Mouse (Mus musculus) CD4-positive naive resting alpha-beta T cell, adult 57 days (primary cell): Measurements from ENCODE around the gene Ankrd65. TPM values are rescaled to one million over a fixed set of nuclear protein-coding genes. Genes with fewer than 3 reads are reported as not detected.

Experiments
- total RNA-seq: library from RNA; stranded (reverse); gene quantifications from one replicate; pipeline ENCODE4 v1.2.4, GENCODE M21; 2023

Gene Ankrd65
- not detected for total RNA-seq

GRCm38 (mm10) chr4:155790021-155790489 is at the start of gene Ankrd65:
TSS of gene Ankrd65 (plus strand) at chr4:155790439.

GRCm38 (mm10) chr4:155760613-155761355 is 29.5 kb upstream of the Ankrd65 start, which contains the start of gene Atad3a:
TSS of gene Atad3a (minus strand) at chr4:155761093.

GRCm38 (mm10) chr4:155774280-155774754 is 15.9 kb upstream of the Ankrd65 start, which contains the start of gene Vwa1:
TSS of gene Vwa1 (minus strand) at chr4:155774698.

GRCm38 (mm10) chr4:155785819-155786218 is 4.4 kb upstream of the Ankrd65 start, which contains the start of gene Tmem88b:
TSS of gene Tmem88b (minus strand) at chr4:155785874.

GRCm38 (mm10) chr4:155802741-155803339 is 12.6 kb downstream of the Ankrd65 start, which contains the start of gene Mrpl20:
TSS of gene Mrpl20 (plus strand) at chr4:155802878.

GRCm38 (mm10) chr4:155811929-155812664 is 21.9 kb downstream of the Ankrd65 start, which contains the start of gene Ccnl2:
TSS of gene Ccnl2 (plus strand) at chr4:155812489.

GRCm38 (mm10) chr4:155831205-155831766 is 41.0 kb downstream of the Ankrd65 start, which contains the start of gene Aurkaip1:
TSS of gene Aurkaip1 (plus strand) at chr4:155831272.

GRCm38 (mm10) chr4:155839483-155839910 is 49.3 kb downstream of the Ankrd65 start, which contains the start of gene Mxra8:
TSS of gene Mxra8 (plus strand) at chr4:155839680.

GRCm38 (mm10) chr4:155846871-155847578 is 56.8 kb downstream of the Ankrd65 start, which contains the start of gene Dvl1:
TSS of gene Dvl1 (plus strand) at chr4:155847402.

Other genes with a start within 250 kb of the Ankrd65 start
- gene Nadk, start 228.1 kb upstream of the Ankrd65 start, total RNA-seq, result 54.8 TPM
- 32.4 TPM for gene Slc35e2, start 189.0 kb upstream of the Ankrd65 start, total RNA-seq
- 164 TPM for gene Cdk11b, start 165.6 kb upstream of the Ankrd65 start, total RNA-seq
- gene Gm10563, start 145.0 kb upstream of the Ankrd65 start, total RNA-seq, result not detected
- 0.71 TPM for gene Mmp23, start 137.1 kb upstream of the Ankrd65 start, total RNA-seq
- gene Mib2, start 121.2 kb upstream of the Ankrd65 start, total RNA-seq, result 47.1 TPM
- gene Fndc10, start 96.1 kb upstream of the Ankrd65 start, total RNA-seq, result 10.1 TPM
- 79.3 TPM for gene Ssu72, start 85.6 kb upstream of the Ankrd65 start, total RNA-seq
- 1.0 TPM for gene Tmem240, start 55.6 kb upstream of the Ankrd65 start, total RNA-seq
- 54.1 TPM for gene Atad3a, start 29.3 kb upstream of the Ankrd65 start, total RNA-seq
- gene Vwa1, start 15.7 kb upstream of the Ankrd65 start, total RNA-seq, result not detected
- not detected for gene Tmem88b, start 4.6 kb upstream of the Ankrd65 start, total RNA-seq
- gene Mrpl20, start 12.4 kb downstream of the Ankrd65 start, total RNA-seq, result 39.3 TPM
- gene Ccnl2, start 22.1 kb downstream of the Ankrd65 start, total RNA-seq, result 235 TPM
- 99.7 TPM for gene Aurkaip1, start 40.8 kb downstream of the Ankrd65 start, total RNA-seq
- gene Mxra8, start 49.2 kb downstream of the Ankrd65 start, total RNA-seq, result 8.3 TPM
- 78.7 TPM for gene Dvl1, start 57.0 kb downstream of the Ankrd65 start, total RNA-seq
- gene Tas1r3, start 72.9 kb downstream of the Ankrd65 start, total RNA-seq, result 1.6 TPM
- 11.3 TPM for gene Cptp, start 79.0 kb downstream of the Ankrd65 start, total RNA-seq
- gene Ints11, start 79.1 kb downstream of the Ankrd65 start, total RNA-seq, result 68.1 TPM
- gene Pusl1, start 101.3 kb downstream of the Ankrd65 start, total RNA-seq, result 35.7 TPM
- gene Acap3, start 101.4 kb downstream of the Ankrd65 start, total RNA-seq, result 61.9 TPM
- gene Ube2j2, start 153.4 kb downstream of the Ankrd65 start, total RNA-seq, result 130 TPM
- gene C1qtnf12, start 171.9 kb downstream of the Ankrd65 start, total RNA-seq, result 7.0 TPM
- gene B3galt6, start 202.2 kb downstream of the Ankrd65 start, total RNA-seq, result 4.0 TPM
- 200 TPM for gene Sdf4, start 202.4 kb downstream of the Ankrd65 start, total RNA-seq
- 24.3 TPM for gene Tnfrsf4, start 223.4 kb downstream of the Ankrd65 start, total RNA-seq
- 65.3 TPM for gene Tnfrsf18, start 235.7 kb downstream of the Ankrd65 start, total RNA-seq